Mouse (Mus musculus) embryo, embryonic 11 days (tissue): ENCODE measurements around the gene Lyrm4.

ENCODE experiments used
- DNase-seq: peaks from one replicate; pipeline ENCODE4 v3.0.0-alpha.2; 2015

Gene Lyrm4

DNA sequence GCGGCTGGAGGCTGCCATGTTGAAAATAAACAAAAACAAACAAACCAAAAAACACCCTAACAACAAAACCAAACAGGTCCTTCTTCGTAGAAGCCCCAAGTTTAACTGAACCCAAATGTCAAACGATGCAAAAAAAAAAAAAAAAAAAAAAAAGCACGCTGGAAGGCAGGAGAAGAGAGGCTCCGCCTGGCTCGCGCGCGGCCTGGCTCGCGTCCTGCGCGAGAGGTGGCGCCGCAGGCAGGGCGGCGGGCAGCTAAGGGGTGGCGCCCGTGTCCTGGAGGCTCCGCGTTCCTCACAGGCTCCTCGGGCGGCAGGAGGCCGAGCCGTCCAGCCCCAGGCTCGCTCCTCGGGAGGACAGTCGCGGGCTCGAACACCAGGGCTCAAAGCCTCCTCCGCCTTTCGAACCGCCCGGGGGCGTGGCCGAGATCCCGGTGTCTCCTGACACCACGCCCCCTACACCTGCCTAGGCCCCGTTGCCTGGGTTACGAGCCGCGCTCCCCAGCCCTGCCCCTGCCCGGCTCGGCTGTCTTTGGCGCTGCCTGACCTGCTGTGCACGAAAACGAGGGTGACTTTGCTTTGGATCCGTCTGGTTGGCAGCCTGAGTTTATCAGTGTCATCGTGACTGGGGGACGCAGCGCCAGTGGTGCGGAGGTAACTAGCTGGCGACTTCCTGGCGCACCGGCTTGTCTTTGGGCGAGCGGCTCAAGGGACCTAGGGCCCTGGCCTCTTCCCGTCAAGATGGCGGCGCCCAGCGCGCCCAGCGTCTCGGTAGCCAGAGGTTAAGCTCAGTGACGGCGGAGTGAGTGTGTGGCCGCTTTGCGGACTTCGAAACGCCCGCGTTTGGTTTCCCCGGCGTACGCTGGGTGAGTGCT lies at the start of gene Lyrm4, which contains the start of gene Fars2:
Lyrm4 (minus strand) TSS at position 384 of the 872 bp plus-strand sequence.
Fars2 (plus strand) TSS at position 270 of the 872 bp plus-strand sequence.
- peak; percentile 98 for DNase-seq

DNA sequence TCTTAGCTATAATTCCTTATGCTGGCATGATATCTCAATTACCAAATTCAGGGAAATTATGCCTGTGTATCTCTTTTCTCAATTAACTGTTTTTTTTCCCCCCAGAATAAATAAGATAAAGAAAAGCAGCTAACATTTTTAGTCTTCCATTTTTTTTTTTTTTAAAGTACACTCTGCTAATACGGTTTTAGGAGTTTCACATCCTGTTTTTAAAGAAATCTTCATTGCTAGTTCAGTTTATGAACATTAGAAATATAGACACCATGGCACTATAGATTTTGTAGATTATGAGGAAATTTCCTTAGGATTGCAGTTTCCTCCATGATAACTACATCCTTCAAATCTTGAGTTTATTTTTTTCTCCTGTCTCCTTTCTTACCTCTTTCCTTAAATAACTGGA lies 46.6 kb upstream of the Lyrm4 start:
- DNase-seq, result no peak

DNA sequence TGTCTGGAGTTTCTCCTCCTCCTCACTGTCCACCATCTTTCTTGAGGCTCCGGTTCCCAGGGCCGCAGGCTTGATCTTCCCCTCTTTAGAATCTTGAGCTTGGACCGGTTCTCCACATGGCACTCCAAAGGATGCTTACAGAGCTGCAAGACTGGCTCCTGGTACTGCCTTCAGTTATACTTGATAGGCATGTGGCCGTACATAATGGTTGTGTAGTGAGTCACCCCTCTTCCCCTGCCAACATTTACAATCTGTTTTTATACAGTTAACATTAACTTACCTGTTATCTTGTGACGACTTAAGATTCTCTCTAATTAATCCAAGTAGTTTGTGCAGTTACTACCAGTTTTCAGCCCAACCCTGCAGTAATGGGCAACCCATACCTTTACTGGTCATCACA lies 46.1 kb upstream of the Lyrm4 start:
- no peak for DNase-seq

DNA sequence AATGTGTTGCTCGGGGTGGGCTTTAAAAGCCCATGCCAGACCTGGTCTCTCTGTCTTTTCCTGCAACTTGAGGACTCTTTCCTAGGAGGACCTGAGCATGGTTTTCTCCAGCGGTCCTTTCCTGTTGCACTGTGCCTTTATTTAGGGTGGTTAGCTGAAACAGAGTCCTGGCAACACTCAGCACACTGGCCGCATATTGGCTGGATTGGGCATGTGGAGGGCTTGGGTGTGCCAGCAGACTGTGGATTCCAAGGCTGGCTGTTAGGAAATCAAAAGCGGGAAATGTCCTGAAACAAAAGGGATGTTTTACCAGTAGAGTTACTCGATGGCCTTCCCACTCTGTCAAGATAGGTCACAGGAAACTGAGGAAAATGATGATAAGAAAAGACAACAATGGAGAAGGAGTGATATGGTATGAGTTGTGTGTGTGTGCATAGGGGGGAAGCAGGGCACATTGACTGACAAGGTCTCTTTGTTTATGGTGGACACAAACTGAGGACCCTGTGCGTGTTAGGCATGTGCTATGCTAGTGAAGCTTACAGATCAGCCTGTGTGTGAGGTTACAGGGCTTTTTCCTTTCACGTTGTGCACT lies 39.1 kb upstream of the Lyrm4 start:
- DNase-seq, result no peak

DNA sequence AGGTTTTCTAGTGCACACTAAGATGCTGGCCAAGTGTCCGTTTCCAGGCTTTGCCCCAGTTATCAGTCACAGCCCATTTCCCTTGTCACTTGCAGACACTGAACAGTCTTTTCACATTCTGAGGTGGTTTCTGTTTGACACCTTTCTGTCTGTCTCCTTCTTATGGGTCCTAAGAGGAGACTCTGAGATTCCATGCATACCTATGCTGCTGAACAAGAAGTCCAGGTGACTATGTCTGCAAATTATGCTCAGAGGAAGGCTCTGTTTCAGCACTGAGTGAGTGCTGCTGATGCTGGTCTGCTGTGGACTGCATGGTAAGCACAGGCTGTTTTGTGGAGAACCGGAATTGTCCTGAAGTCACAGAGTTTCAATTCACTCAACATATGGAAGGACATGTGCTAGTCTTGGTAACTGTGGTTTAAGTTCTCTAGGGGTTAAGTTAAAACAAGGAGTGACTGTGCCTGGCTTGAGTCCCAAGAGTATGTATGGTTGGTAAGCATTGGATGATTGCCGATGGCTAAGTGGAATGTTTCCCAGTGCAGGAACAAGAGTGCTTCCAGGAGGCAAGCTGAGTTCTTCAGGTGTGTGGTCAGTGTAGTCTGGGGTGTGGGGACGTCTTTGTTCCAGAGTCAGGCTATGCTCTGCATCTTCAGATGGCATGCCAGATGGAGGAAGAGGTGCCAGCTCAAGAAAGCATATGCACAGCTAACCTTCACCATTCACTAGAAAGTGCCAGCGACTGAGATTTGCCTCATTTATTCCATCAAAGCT lies 35.6 kb upstream of the Lyrm4 start:
- DNase-seq, result no peak

DNA sequence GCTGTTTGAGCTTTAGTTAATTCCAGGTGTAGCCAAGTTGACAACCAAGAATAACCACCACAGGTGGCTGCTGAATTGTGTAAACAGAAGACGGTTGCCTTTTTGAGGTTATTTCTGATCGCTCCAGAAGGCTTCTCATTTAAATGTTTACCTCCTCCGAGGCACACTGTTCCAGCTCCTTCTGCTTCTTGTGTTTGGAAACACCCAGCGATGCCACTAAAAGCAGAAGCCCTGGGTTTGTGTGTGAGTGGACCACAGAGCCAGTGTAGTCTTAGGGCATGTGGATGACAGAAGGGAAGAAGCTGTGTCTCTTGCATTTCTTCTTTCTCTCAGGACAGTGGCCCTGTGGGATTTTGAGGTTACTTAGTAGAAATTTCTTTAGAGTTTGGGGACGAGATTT lies 32.9 kb upstream of the Lyrm4 start:
- no peak for DNase-seq

DNA sequence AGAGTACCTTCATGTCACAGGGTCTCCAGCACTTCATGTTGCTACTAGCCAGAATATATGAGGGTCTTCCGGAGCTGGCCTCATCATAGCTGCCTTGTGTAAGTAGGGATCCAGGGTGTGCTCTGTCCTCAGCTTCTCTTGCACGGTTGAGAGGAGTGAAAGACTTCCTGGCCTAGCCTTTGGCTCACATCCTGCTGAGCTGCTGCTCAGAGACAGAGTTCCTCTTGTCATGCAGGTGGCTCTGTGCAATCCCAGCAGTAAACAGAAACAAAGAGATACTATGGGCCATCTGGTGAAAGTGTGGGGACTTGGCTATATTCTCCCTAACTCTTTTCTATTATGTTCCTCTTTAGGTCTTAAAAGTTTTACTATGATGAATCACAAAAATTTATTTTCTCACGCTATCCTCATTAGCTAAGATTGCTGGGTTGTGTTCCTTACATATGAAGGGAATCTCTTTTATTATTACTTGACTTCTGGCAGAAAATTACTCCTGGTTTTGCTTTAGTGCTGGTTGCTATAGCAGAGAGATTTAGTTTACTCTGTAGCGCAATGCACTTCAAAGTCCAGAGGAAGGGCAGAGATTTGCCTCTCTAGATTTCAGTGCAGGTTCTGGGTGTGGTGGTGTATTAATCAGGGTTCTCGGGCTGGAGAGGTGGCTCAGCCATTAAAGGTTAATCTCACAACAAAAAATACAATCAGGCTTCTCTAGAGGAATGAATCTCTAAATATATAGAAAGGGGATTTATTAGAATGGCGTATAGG lies 32.0 kb upstream of the Lyrm4 start:
- DNase-seq, result no peak

DNA sequence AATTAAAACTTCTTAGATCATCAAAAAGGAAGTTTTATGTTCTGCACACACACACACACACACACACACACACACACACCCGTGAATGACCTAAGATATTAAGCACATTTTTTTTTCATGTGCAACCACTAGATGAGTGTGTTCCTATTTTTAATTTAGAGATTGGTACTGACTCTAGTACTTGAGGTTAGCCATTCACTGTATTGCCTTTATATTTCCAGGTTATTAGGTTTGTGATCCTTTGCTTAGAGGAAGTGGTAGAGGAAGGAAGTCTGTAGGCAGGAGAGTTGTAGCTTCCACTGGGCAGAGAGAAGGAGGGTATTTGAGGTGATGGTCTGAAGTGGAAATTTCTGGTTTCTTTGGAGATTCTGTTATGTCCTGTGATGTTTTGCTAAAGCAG lies 28.3 kb upstream of the Lyrm4 start:
- DNase-seq, result no peak

DNA sequence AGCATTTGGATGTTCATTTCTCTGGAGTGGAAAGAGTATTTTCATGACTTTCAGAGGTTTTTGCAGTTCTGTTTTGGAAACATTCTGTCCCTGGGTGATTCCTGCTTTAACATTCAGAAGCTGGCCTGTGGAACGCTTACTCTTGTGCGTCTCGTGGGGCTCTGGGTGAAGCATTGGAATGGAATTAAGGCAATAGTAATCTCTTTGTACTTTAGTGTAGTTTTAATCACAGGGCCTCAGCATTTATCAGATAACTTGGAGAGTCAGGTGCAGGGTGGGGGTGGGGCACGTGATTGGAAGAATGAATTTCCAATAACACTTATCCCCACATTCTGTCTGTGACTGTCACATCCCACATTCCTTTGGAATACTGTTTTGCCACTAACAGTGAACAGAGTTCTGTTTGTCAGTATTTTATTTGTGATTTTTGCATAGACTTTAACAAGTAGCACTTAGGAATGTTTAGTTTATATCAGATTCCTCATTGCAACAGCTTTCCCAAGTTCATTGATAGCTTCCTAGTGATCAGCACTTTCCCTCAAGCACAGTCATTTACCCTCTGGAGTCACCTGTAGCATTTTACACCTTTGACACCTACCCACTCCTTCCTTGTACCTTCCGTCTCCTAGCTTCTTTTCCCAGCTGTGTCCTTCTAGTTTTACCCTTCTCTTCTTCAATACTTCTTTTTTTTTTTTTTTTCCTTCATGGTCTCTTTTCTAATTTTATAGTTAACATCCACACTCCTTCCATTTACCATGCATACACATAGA lies 23.1 kb upstream of the Lyrm4 start:
- no peak for DNase-seq

DNA sequence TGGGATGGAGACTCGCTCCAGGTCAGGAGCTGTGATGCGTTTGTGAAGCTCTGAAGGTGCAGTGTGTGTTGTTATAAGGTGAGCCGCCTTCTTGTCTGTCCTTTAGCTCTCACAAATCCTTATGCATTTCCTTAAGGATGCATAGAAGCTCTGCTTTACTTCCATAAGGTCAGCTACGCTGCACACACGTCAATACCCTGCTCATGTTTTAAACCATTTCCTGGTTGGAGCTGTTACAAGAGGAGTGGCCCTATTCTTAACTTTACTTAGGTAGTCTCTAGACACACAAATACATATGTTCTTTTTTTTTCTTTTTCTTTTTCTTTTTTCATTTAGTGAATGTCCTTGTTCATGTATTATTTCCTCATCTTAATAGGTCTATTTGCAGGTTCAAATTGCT lies 22.4 kb upstream of the Lyrm4 start:
- DNase-seq, result no peak

DNA sequence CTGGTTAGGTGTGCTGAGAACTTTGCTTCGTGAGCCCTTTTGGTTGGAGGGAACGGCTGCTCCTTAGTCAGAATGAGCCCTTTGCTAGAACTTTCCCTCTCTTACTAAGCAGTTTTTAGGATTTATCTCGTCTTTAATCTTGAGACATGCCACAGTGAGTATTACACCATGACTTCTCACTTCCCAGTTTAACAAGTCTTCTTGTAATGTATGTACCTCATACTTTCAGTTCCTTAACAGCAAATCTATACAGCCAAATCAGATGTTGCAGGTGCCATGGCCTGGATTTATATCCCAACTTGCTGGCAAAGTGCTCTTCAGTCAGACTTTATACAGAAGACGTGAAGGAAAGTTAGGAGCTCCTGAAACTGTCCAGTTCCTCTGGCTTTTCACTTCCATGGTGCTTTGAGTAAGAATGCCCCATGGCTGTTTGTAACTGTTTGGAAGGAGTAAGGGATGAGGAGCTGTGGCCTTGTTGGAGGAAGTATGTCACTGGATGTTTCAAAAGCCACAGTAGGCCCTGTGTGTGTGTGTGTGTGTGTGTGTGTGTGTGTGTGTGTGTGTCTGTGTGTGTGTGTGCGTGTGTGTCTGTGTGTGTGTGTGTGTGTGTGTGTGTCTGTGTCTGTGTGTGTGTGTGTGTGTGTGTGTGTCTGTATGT lies 14.8 kb upstream of the Lyrm4 start:
- no peak for DNase-seq

DNA sequence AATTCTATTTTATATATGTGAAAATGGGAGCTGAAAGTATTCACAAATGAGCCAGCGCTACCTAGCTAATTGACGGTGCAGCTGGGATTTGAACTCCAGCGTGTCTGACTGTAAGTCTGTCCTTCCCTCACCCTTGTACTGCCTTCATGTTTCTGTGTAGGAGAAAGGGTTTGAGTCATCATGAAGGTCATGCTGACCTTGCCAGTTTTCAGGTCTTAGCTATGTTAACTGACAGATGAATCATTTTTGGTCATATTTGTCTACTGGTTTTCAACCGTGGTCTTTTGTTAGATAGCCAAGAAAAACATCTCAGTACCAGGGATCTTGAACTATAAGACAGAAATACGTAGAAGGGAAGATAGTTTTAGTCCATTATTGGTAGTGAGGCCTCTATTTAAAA lies 14.1 kb upstream of the Lyrm4 start:
- DNase-seq, result no peak

DNA sequence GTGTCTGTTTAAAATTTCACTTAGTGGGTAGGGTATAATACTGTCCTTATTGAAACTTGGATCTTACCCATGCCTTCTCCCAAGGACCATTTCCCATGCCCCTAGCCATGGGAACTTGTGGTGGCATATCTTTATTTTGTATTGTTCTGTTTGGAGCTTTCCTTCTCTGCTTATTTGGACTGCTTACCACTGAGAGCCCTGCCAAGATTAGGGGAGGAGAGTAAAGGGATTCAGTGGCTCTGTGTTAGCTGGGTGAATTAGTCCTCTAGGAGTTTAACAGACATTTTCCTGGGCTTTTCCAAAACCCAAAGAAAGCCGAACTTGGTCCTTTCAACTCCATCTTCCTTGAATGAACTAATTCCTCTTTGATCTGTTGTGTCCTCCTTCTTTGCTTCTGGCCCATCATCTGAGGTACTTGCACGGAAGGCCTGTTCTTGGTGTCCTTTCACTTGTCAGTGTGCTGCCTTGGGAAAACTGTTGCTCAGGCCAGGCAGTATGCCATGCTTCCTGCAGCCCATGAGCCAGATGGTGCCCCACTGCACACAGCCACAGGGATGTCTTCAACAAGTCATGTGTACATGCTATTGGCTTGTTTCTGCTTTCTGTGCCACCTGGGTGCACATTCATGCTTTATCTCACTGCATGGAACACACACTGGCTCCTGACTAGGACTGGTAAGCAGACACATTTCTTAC lies 12.2 kb upstream of the Lyrm4 start:
- no peak for DNase-seq

DNA sequence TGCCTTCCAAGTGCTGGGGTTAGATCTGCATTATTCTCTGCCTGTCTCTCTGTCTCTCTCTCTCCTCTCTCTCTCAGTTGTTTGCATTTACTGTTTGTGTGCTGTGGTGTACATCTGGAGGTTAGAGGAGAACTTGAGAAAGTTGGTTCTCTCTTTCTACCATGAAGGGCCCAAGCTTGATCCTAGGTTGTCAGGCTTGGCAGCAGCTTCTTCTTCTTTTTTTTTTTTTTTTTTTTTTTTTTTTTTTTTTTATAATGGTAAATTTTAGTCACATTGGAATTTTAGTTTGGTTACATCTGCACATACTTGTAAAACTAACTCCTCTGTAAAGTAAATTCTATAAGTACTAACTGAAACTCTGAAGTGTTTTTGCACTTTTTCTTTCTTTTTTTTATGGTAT lies 3.3 kb upstream of the Lyrm4 start:
- no peak for DNase-seq

DNA sequence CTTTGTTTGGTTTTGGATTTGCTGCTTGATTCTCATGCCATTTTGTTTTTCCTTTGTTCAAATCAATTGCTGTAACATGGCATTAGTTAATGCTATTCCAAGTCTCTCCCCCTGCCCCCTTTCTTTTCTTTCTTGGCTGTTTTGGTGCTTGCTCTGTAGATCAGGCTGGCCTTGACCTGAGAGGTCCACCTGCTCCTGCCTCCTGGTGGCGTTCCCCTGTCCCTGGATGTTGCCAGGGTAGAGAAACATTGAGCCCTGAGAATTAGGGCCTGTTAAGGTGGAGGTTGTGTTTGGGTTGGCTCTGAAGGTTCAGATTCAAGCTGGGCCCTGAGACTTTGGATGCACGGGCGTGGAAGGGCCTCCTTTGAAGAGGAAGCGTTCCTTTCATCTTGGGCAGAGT lies 2.4 kb upstream of the Lyrm4 start:
- no peak for DNase-seq

DNA sequence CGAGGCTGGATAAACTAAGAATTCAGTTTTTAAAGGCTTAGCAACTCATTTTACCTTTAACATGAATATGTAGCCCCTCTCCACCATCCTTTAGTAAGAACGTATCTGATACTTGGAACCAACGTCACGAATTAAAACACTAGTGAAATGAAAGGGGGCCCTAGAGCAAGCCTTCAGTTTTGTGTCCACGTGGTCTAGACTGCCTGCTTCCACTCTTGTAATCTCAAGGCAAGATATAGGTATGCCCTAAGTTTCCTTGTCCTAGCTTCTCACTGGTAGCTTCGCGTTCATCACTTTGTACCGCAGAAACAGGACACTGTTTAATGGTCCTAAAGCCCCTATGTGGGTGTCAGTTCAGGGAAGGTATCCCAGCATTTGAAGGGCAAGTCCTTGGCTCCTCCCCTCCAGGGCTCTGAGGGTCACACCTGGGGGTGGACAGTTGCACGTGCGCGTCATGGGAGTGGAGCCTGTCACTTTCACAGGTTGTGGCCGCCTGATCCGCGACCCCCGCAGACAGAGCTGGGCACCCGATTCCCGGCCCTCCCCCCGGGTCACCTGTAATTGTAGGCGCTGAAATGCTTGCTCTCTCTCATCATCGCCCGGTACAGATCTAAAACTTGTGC lies 695 bp downstream of the Lyrm4 start:
- DNase-seq, result peak; percentile 38

DNA sequence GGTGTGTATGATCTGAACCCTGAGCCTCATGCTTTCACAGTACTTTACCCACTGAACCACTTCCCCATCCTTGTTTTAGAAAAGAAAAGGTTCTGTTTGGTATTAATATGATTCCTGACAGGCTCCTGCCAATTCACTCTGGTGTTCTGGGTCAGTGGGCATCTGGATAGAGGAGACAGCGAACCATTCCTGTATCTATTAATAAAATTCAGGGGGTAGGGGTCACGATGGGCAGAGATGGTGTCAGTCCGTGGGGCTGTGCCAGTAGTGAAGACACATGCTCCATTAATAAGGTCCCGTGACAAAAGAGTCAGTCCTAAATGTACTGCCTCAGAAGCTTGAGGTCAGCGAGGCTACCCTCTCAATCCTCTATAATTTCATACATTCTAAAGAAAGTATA lies 4.1 kb downstream of the Lyrm4 start:
- DNase-seq, result no peak

DNA sequence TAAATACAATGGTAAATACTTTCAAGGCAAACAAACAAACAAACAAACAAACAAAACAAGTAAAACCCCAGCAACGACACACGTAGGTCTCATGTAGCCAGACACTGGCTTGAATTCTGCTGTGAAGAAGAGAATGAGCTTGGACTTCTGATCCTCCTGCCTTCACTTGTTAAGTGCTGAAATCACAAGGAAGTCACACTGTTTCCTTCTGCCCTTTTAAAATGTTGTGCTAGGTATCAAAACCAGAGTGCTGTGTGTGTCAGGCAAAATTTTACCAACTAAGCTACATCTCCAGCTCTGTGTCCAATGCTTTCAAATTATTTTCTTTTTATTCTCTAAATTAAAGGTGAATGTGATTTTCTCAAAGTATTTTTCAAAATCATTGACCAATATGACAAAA lies 6.0 kb downstream of the Lyrm4 start:
- DNase-seq, result no peak

DNA sequence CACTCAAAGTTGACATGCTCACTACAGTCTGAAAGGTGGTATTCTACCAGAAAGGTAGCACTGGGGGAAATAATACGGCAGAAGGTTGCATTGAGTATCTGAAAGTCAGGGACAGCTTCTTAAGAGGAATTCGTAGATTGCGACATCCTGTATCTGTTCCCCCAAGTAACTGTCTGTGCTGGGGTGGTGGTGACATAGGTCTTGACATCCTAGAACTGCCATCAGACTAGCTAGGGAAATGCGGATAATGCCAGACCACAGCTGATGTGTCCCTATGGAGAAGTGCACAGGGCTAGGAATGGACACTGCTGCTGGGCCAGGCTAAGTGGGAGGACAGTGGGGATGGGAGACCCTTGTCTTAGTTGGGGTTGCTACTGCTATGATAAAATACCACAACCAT lies 8.8 kb downstream of the Lyrm4 start:
- DNase-seq, result no peak

DNA sequence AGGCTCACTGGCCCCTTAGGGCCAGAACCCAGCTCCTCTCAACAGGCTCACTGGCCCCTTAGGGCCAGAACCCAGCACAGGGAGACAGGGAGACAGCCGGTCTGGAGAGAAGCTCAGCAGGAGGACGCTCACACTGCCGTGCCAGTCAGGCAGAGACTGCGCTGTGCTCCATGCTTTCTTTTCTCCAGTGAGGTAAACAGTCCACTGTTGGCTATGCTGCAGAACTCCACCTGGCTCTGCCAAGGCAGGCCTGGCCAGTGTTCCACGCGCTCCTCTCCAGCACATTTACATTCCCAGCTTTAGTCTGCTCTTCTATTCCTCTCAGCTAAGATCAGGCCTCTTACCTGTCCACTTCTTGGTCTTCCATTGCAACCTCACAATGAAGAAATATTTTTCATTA lies 11.7 kb downstream of the Lyrm4 start:
- no peak for DNase-seq
